Mouse (Mus musculus): Measurements from ENCODE around the gene Hamp. TPM values are rescaled to one million over a fixed set of nuclear protein-coding genes. Genes with fewer than 3 reads are reported as not detected.

The Hamp gene
- total RNA-seq (2015), result 0.60 TPM in 1 of 2 replicates, not detected in the other
- not detected in 2 replicates for total RNA-seq (2017)

DNA sequence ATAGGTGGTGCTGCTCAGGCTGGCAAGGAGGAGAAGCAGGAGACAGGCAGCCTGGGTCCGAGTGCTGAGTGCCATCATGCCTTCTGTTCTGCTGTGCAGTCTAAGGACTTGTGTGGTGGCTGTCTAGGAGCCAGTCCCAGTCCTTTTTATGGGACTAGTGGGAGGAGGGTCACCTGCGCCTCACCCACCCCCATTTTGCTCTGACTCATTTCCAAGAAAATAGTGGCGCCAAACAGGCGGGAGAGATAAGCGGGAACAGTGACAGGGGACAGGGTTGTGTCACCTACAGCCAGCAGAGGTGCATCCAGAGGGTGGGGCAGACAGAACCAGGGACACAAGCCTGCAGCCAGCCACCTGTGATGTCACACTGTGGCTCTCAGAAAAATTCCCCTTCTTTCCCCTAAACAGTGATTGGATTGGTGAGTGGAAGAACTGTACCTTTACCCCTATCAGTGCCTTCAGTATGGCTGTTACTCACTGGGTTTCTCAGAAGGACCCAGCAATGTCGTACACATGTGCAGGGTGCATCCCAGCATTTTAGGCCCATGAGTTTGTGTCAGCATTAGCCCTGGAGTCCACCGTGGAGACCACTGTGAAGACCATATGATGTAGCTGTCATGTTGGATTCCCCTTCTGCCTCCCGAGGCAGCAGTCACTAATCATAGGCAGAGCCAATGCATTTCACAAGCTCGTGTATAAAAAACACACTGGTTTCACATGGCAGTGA, at the start of gene Hamp:
Gene Hamp (minus strand): TSS at position 124 of the 727 bp plus-strand sequence.
- no peak for ATAC-seq (ENCODE audit: poor library complexity, severe bottlenecking)

DNA sequence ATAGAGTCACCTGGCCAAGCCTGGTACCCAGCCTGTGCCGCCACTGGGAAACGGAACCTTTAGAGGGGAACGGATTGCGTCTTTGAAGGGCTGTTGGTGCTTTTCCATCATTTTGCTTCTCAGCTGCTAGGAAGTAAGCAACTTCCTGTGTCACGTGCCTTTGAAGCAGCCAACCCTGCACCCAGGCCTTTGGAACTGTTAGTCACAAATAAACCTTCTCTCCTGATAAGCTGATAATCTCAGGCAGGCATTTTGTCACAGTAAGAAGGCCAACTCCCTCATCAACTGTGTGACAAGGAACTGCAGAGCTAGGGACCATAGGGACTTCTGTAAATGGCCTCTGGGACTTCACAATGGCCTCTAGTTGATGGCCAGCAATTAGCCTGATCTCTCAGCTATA, 48.3 kb upstream of the Hamp start:
- no peak for ATAC-seq (ENCODE audit: poor library complexity, severe bottlenecking)

DNA sequence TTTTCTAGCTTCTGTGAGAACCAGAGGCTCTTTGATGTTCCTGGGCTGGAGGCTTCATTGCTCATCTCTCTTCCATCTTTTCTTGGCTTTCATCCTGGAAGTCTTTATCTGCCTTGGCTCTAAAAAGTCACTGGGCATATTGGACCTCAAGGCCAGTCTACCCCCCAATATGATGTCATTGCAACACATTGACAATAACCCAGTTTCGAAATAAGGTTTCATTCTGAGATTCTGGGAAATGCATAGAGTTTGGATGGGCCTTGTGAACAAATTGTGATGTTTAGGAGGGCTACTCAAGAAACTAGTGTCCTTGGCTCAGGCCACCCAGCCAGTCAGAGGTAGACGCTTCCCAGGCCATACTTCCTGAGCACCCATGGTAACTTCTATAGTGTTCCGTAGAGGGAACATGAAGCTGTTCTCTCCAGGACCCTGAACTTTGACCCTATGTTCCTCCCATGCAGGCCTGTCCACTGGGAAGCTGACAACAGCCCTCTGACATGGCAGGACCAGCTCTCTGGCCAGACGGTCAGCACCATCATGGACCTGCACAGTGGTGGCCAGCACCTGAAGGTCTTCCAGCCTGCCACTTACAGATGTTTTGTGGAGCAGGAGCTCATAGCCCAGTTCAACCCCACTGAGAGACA, 44.8 kb upstream of the Hamp start:
- ATAC-seq (ENCODE audit: poor library complexity, severe bottlenecking), result no peak

DNA sequence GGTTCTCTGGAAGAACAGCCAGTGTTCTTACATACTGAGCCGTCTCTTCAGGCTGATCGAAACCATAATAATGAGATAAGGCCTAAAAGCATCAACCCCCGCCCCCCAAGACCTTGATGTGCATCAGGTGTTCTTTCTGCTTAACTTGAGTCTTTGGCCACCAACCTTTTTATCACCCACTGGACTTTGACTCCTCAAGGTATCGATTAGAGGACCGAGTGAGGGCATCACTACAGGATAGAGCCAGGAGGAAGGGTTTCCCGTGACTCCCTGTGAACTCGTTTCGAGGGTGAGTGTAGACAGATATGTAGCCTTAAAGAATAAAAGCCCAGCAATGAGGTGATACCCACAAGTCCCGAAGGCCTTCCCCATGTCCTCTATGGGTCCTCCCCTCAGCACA, 41.5 kb upstream of the Hamp start:
- no peak for ATAC-seq (ENCODE audit: poor library complexity, severe bottlenecking)

DNA sequence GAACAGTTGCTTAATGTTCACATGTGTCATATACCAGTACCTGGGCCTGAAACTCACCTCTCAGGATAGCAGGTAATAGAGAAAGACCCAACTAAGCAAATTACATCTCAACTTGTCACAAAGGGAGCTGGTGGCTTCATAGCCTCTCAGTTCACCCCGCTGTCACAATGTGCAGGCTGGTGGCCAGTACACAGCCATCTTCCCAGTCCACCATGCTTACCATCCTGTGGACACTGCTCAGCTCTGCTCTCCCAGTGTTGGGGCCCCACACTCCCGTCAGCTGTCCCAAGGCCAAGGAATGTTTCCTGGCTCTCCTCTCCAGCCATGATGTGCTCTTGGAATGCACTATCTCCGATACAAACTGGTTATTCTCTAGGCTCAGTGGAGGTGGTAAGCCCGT, 37.9 kb upstream of the Hamp start:
- ATAC-seq (ENCODE audit: poor library complexity, severe bottlenecking), result no peak

DNA sequence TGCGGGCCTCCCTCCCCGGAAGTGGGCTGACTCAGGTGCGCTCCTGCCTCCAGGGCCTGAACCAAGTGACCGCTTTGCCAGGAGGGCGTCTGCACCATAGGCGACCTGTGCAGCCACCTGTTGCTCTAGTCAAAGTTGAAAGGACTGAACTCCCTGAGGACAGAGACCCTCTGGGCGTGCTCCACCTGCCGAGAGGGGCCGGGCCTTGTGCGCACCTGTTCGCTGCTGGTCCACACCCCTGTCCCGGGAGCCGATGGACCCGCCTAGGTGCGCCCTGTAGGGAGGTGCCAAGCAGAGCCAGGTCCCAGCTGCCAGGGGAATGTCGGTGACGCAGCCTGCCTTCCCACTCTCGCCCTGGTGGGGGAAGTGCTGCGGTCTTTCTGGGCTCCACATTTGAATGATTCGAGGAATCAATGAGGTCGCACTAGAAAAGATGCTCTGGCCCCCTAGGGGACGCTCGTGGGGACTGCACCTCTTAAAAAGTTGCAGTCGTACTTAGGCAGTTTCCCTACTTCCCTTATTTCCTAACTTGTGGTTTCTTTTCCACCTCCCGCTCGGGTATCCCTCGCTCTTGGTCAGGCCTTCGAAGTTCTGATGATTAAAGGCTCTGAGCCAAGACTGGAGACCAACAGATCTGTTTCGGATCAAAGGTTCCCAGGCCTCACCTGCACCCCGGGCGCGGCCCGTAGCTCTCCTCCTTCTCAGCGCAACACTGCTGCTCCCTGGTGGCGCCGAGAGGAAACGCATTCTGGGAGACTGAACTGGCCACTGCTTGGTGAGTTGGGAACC, 29.9 kb upstream of the Hamp start, which contains the start of gene Fam187b:
Gene Fam187b (plus strand): TSS at position 290 of the 789 bp plus-strand sequence.
- peak; percentile 91 for ATAC-seq (ENCODE audit: poor library complexity, severe bottlenecking)

DNA sequence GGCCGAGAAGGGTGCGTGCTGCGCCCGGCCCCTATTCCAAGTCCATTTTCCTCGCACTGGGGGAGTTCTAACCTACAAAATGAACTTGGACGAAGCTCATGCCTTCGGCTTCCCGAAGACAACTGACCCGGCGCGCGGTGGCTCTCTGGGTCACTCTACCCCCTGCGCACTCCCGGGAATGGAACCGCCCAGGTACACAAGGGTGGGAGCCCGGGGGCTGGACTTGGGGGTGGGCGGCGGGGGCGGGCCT, 29.3 kb upstream of the Hamp start, which contains the start of gene Lsr:
Gene Lsr (minus strand): TSS at position 214 of the 250 bp plus-strand sequence.
- ATAC-seq (ENCODE audit: poor library complexity, severe bottlenecking), result no peak

DNA sequence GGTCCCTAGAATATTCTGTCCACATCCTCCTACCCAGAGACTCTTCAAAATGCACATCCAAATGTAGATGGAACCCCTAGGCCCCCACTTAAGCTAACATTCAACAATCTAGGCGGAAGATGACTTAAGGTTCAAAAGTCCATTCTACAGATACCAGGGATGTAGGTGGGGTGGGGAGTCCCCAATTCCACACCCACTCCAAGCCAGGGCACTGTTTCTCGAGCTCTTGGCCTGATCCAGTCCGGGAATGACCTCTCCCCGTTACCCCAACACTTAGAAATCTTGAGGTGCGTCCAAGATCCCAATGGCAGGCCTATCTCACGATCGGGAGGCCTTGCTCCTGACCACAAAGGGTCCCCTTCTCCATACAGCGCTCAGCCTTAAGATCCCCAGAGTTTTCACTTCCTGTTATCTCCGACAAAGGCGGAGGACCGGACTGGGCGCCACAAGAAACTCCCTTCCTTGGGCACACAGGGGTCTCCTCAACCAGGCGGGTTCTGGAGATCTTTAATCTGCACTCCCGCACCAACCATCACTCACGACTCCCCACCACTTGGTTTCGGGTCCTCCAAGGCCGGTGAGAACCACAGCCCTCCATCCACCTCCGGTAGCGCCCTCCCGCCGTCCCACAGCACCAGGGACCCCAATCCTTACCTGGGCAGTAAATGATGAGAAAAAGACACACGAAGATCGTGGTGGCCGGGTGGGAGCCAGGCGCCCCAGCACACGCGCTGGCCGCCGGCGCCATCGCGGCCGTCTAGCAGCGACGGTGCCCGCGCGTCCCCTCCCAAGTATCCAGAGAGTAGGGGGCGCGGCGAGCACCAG, 28.8 kb upstream of the Hamp start:
- peak; percentile 44; the same call in 1 of the 2 replicates for ATAC-seq (ENCODE audit: poor library complexity, severe bottlenecking)

DNA sequence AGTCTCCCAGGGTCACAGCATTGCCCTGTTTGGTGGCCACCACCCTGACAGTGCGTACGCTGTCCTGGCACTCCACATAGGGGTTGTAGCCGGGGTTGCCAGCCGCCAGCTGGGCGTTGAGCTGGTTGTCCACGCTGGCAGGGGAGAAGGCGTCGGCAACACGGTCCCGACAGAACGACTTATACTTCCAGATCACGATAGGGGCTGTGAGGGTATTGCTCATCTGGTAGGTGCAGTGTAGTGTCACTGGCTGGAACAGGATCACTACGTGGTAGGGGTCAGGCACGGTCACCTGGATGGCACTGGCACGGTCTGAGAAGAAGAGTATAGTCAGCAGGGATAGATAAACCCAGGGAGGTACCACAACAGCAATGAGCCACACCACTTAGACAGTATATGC, 28.1 kb upstream of the Hamp start:
- ATAC-seq (ENCODE audit: poor library complexity, severe bottlenecking), result no peak

DNA sequence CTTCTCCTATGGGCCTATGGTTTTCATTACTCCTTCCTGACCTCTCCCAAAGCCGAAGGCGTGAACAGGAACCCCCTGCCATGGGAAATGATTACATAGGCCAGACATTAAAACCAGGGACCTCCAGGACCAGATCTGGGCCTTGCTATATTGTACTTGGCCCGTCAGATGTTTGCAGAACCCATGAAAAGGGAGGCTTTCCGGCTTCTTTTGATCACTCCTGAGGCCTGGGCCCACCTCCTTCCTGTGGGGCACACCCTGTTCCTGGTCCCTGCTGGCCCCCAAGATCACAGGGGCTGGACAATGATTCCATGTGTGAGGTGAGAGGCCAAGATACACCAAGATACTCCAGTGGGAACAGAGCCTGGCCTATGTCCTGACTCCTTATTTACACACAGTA, 25.3 kb upstream of the Hamp start:
- no peak for ATAC-seq (ENCODE audit: poor library complexity, severe bottlenecking)

DNA sequence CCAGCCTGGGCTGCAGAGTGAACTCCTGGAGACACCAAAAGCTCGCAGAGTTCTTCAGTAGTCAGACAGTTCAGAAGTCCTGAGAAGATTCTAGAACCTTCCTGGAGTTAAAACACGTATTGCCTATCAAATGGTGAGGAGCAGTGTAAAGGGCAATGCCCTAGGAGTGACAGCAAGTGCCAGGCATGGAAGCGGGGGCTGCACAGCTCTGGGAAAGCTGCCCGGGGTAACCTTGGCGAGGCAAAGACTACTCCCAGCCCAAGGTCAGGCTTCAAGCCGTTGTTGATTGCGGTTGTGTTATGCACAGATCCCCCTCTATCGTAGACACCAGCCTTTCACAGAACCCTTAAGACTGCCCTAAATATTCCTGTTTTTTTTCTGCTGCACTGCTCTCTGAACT, 24.8 kb upstream of the Hamp start:
- ATAC-seq (ENCODE audit: poor library complexity, severe bottlenecking), result no peak

DNA sequence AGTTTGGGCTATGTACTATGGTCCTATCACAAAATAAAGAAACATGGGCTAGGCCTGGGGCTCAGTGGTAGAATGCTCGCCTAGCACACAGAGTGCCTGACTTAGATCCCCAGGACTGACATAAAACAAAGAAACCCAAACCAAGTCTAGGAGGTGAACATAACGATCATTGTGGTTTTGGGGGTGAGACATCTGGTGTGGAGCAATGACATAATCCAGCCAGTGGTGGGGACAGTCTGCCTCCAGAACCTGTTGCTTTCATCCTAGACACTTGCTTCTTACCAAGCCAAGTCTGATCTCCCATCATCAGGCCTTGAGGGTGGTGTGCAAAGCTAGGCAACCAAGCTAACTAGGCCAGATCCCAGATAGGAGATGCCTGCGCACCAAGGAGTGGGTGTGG, 22.8 kb upstream of the Hamp start:
- no peak for ATAC-seq (ENCODE audit: poor library complexity, severe bottlenecking)

DNA sequence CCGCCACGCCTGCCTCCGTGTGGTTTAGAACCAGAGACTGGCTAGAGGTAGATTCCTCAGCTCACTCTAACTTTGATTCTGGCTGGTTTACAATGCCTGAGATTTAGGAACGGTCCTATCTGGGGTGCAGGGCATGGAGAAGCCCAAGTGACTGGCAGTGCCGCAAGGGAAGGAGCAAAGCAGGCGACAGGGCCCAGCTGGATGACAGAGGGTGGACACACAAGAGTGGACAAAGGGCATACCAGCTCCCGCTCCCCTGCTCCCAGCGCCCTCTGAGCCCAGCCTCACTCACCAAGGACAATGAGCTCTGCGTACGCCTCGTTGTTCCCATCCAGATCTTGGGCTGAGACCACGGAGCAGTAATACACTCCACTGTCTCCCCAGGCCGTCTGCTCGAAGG, 21.8 kb upstream of the Hamp start:
- no peak for ATAC-seq (ENCODE audit: poor library complexity, severe bottlenecking)

DNA sequence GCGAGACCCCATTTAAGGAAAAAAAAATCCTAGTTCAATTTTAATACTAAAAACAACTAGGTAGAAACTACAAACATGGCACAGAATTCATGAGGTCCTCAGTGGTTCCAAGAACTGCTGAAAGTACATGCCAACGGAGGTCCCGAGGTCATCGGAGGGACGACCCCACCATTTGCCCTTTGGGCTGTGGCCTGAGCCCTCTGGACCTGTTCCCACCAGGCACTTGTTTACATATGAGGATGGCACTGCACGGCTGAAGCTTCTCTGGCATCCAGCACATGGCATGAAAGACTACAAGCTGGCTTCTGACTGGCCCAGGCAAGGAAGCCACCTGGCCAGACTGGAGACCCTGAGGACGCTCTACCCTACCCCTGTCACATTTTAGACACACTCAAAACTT, 20.5 kb upstream of the Hamp start:
- ATAC-seq (ENCODE audit: poor library complexity, severe bottlenecking), result no peak

DNA sequence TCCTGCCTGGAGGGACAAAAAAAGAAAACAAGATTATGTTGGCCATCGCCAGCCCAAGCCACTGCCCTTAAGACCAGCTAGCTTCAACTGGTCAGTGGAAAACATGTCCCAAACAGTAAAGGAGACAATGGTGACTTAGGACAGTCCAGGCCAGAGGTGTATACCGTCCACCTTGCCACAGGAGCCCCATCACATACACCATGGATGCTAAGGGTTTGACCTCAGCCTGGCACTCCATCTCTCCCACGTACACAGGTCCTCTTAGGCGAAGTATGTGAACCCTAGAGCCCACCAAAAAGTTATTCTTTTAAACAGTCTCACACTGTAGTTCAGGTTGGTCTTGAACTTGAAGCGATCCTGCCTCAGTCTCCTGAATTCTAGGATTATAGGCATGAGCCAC, 19.0 kb upstream of the Hamp start:
- no peak for ATAC-seq (ENCODE audit: poor library complexity, severe bottlenecking)

DNA sequence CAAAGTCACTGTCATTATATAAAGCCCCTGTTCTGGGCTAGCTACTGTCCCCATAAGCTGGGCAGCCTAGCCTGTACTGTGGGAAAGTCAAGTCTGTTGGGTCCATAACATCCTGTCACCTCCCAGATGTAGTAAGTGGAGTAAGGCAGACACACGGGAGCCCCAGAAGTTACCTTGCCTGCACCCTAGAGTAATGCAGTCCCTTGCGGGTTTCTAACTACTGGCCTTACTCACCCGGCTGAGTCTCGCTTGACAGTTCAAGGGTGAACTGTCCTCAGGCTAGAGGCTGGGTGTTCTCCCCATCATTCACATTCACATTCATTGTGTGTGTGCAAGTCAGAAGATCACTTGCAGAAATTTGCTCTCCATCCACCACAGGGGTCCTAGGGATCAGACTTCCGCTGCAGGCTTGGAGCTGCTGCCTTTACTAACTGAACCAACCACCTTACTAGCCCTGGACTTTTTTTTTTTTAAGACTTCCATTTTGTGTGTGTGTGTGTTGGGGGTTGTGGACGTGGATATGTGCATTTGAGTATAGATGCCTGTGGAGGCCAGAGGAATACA, 16.0 kb upstream of the Hamp start:
- no peak for ATAC-seq (ENCODE audit: poor library complexity, severe bottlenecking)

DNA sequence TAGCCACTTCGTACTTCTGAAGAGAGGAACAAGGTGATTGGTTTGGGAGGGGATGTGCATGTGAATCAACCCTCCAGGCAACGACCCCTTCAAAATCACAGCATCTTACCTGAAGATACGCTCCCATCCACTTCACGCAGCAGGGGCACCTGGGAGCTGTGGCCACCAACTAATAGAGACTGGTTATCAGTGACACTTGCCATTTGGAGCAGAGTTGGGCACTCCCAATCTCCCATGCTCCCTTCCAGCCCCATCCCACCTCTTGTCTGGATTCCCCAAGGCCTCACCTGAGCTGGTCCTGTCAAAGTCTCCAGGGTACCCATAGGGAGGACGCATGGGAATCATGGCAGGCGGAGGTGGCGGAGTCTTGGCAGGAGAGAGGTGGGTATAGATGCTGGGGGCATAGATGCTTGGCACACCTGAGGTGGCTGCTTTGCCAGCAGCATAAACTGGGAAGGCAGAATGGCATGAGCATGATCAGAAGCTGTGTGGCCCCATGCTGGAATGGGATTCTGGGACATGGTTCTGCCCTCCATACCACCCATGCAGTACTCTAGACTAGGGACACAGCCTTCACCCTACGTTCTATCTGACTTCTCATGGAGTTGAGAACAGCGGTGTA, 15.1 kb upstream of the Hamp start:
- no peak for ATAC-seq (ENCODE audit: poor library complexity, severe bottlenecking)

DNA sequence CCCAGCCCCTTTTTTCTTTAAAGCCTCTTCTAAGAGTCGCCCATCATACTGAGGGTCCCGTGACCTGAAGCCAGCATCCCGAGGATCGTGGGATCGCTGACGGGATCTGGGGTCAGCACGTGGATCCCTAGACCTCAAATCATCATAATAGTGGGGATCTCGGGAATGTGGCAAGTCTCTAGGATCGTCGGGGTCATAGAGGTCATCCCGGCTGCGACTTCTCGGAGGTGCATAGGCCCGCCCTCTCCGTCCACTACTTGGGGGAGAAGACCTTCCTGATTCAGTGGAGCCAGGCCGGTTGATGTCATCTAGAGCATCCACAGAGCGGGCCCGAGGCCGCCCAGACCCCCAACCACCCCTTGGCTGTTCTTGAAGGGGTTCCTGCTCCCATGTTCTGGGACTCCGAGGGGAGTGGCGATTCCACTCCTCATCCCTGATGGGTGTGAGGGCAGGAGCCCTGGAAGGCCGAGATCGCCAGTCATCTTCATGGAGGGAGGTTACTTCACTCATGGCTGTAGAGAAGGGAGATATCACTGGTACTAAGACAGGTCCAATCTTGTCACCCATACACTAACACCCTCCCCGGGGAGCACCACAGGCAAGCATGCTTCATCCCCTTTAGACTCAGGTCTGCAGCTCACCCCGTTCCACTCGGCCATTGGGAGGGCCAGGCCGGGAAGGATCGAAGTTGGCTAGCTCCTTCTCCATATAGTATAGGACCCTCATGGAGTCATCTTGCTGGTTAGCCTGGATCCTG, 14.5 kb upstream of the Hamp start:
- no peak for ATAC-seq (ENCODE audit: poor library complexity, severe bottlenecking)

DNA sequence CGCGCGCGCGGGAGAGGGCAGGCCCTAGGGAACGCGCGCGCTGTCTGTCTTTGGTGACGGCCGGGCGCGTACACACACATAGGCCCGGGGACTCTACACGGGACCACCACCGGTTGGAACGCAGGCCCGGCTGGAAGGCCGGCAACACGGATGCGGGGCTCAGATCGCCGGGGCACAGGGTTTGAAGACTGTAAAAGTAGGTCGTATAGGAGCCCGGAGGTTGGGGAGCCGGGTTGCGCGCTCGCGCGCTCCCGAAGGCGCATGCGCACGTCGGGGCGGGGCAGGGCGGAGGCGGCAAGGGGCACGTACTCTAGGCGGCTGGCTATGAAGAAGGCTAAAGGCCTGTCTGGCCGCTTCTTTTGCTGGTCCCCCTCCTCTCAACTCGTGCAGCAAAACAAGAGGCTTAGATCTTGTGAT, 13.5 kb upstream of the Hamp start:
- peak; percentile 52 for ATAC-seq (ENCODE audit: poor library complexity, severe bottlenecking)

All from megakaryocyte, adult 5-6 weeks (primary cell).